Mouse (Mus musculus) forebrain, embryonic 10.5 days (tissue): ENCODE data around the gene Ak4. TPM values are rescaled to one million over a fixed set of nuclear protein-coding genes. Genes with fewer than 3 reads are reported as not detected.

Source experiments
- DNase-seq: peaks from one replicate; pipeline ENCODE4 v3.0.0-alpha.2; 2017; ENCODE audit warnings: low spot score; ENCODE audit errors: extremely low spot score
- H3K27ac ChIP-seq: fragments of 300-500 bp; sonication (generic); 2 replicates; pipeline ENCODE4 v1.5.1; 2016; ENCODE audit warnings: mild to moderate bottlenecking
- H3K27me3 ChIP-seq: fragments of 300-500 bp; sonication (generic); 2 replicates; pipeline ENCODE4 v1.6.1; 2016; ENCODE audit warnings: mild to moderate bottlenecking; ENCODE audit not compliant: poor library complexity, severe bottlenecking
- H3K36me3 ChIP-seq: fragments of 300-500 bp; sonication (generic); replicated peaks from 2 replicates; pipeline ENCODE4 v1.6.1; 2016; ENCODE audit warnings: mild to moderate bottlenecking, moderate library complexity
- H3K4me1 ChIP-seq: fragments of 300-500 bp; sonication (generic); 2 replicates; pipeline ENCODE4 v1.6.1; 2016
- H3K4me3 ChIP-seq: fragments of 300-500 bp; sonication (generic); 2 replicates; pipeline ENCODE4 v1.5.1; 2016; ENCODE audit warnings: mild to moderate bottlenecking, moderate library complexity
- H3K9me3 ChIP-seq: fragments of 300-500 bp; sonication (generic); 2 replicates; pipeline ENCODE4 v1.6.1; 2016; ENCODE audit warnings: mild to moderate bottlenecking, moderate library complexity
- WGBS: fragments of 180-500 bp; shearing (Covaris S2); methylation state at CpG from one replicate; pipeline ENCODE4 v1.1.7; 2016; 5-methylcytosine and 5-hydroxymethylcytosine counted together
- polyA plus RNA-seq: library from polyadenylated mRNA; unstranded; fragments of >200 nt; fragmentation: Nextera tagmentation; extraction: Ambion mirVana; gene quantifications from 2 replicates; pipeline ENCODE4 v1.2.1, GENCODE M21; 2016

Ak4 gene
- polyA plus RNA-seq, 1 experiment from 2014 or later: 43.9 TPM

- no peak for DNase-seq
- no peak overlapping the region for H3K27ac ChIP-seq
- H3K4me1 ChIP-seq: no peaks in the 10 kb centered on the region
- no peaks in the 10 kb centered on the region for H3K27me3 ChIP-seq
- H3K9me3 ChIP-seq: no peaks in the 10 kb centered on the region
- no peak overlapping the region for H3K4me3 ChIP-seq
- H3K36me3 ChIP-seq: peaks cover 72% of the 10 kb centered on the region
- 95% methylated on average over 7 of the region's 7 CpGs for WGBS
These were observed 30.3 kb downstream of the Ak4 start for GRCm38 (mm10) chr4:101449344-101449743.

DNA sequence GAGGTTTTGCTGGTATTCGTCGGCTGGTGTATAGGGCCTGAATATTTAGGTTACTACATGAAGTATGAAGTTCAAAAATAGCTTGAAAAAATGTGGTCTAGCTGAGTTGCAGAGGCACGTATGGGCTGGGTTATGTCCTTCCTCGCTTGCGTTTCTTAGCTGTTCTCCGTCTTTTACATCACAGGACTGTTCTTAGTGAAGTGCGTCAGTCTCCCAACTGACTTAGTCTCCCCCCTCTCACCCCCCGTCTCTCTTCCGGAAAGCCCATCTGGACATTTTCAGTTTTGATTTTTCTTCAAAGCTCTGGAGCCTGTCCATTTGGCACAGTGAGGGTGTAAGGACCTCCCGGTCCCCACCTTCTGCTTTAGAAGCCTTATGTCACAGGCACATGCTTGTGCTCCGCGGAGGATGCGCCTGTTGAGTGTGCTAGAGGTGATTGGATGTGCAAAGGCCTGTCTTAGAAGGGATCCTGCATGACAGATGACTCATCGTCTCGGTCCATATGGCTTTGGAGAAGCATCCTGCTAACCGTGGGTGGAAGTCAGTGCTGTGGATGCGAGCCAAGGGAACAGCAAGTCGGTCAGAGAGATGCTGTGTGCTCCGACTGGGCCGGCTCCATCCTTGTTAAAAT, 31.2 kb downstream of the Ak4 start:
- no peak overlapping the region for H3K4me3 ChIP-seq
- H3K9me3 ChIP-seq: no peaks in the 10 kb centered on the region
- DNase-seq: no peak
- 94% methylated on average over 20 of the region's 20 CpGs for WGBS
- no peaks in the 10 kb centered on the region for H3K4me1 ChIP-seq
- no peaks in the 10 kb centered on the region for H3K27me3 ChIP-seq
- H3K36me3 ChIP-seq: peaks cover 68% of the 10 kb centered on the region
- no peak overlapping the region for H3K27ac ChIP-seq

DNA sequence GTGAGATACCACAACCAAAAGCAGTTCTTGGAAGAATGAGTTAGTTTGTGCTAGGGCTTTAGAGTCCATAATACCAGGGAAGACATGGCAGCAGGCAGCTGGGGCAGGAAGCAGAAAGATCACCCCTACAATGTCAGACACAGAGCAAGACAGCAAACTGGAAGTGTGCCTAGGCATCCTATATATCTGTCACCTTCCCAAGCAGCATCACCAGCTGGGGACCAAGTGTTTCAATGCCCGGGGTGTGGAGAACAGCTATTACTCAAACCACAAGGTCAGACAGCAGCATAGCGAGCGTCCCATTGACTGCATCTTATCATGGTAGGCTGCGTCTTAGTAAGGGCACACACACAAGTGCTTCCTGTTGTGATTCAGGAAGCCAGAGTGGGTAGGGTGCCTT, 32.0 kb downstream of the Ak4 start:
- H3K4me1 ChIP-seq: no peaks in the 10 kb centered on the region
- H3K4me3 ChIP-seq: no peak overlapping the region
- peaks cover 62% of the 10 kb centered on the region for H3K36me3 ChIP-seq
- 89% methylated on average over 4 of the region's 4 CpGs for WGBS
- H3K27ac ChIP-seq: no peak overlapping the region
- DNase-seq: no peak
- H3K9me3 ChIP-seq: no peaks in the 10 kb centered on the region
- no peaks in the 10 kb centered on the region for H3K27me3 ChIP-seq

GRCm38 (mm10) chr4:101452829-101453228, 33.8 kb downstream of the Ak4 start:
- Histone ChIP-seq H3K4me3 (no peak overlapping the region), H3K27ac (no peak overlapping the region), H3K9me3 (no peaks in the 10 kb centered on the region), H3K36me3 (peaks cover 49% of the 10 kb centered on the region), H3K4me1 (no peaks in the 10 kb centered on the region), H3K27me3 (no peaks in the 10 kb centered on the region)
- 92% methylated on average over 9 of the region's 9 CpGs for WGBS
- DNase-seq: no peak

DNA sequence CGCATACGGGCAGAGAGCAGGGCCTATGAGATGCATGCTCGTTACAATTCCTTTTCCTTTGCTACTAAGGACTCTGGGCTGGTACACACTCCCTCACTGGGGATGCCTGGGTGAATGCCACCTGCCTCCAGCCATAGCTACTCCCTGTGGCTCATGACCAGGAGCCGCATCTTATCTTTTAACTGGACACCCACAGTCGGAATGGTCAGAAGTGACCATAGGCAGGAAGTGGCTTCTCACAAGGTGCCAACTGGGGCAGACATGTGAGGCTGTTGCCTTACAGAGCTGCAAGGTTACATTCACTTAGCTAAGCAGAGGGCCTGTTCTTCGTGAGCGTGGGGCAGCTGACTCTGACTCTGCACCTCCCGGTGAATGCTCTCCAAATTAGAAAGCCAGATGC, 38.1 kb downstream of the Ak4 start:
- Histone ChIP-seq H3K4me3 (no peak overlapping the region), H3K27ac (no peak overlapping the region), H3K4me1 (no peaks in the 10 kb centered on the region), H3K36me3 (peaks cover 28% of the 10 kb centered on the region), H3K9me3 (no peaks in the 10 kb centered on the region), H3K27me3 (no peaks in the 10 kb centered on the region)
- no peak for DNase-seq
- 93% methylated on average over 8 of the region's 8 CpGs for WGBS

- WGBS: 63% methylated on average over 2 of the region's 2 CpGs
- Histone ChIP-seq H3K4me3 (no peak overlapping the region), H3K4me1 (no peaks in the 10 kb centered on the region), H3K36me3 (peaks cover 31% of the 10 kb centered on the region), H3K27ac (no peak overlapping the region), H3K27me3 (no peaks in the 10 kb centered on the region), H3K9me3 (no peaks in the 10 kb centered on the region)
- peak; percentile 18 for DNase-seq
These were observed 39.3 kb downstream of the Ak4 start for GRCm38 (mm10) chr4:101458341-101458740.

DNA sequence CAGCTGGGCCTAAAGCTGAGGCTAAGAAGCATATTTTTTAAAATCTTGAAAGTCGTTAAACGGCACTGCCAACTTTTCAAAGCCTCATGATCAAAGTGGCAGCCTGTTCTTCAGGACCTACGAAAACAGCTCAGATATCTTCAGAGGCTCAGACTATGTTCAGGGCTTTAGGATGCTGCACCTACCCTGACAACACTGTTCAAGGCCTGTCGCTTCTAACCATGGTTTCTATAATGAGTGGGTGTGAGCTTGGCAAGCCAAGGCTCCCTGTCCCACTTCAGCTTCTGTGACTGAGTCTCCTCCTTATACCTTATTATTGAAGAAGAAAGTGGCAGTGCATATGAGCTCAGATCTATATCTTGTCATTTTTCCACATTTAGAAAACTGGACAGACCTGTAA, 40.3 kb downstream of the Ak4 start:
- H3K27me3 ChIP-seq: no peaks in the 10 kb centered on the region
- no peaks in the 10 kb centered on the region for H3K9me3 ChIP-seq
- no peak overlapping the region for H3K27ac ChIP-seq
- no peaks in the 10 kb centered on the region for H3K4me1 ChIP-seq
- WGBS: 93% methylated on average over 4 of the region's 4 CpGs
- no peak for DNase-seq
- no peak overlapping the region for H3K4me3 ChIP-seq
- H3K36me3 ChIP-seq: peaks cover 33% of the 10 kb centered on the region

DNA sequence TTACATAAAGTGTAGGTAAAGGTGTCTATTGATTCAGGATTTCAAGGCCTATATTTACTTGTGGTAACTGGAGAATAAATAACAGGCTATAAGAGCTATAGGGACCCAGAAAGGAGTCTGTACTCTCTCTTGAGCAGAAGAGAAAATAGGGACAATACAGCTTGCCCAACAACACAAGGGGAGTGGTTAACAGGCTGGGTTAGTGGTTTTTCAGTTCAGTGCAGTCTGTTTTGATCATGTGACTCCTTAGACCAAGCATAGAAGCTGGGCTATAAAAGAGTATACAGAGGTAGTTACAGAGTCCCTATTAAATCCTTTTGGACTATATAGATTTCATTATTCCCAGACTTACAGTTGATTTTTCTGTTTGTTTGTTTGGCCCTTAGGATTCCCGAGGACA, 41.0 kb downstream of the Ak4 start:
- Histone ChIP-seq H3K27ac (no peak overlapping the region), H3K4me1 (no peaks in the 10 kb centered on the region), H3K36me3 (peaks cover 40% of the 10 kb centered on the region), H3K9me3 (no peaks in the 10 kb centered on the region), H3K27me3 (no peaks in the 10 kb centered on the region), H3K4me3 (no peak overlapping the region)
- WGBS: 80% methylated on average over 1 of the region's 1 CpGs
- DNase-seq: no peak

DNA sequence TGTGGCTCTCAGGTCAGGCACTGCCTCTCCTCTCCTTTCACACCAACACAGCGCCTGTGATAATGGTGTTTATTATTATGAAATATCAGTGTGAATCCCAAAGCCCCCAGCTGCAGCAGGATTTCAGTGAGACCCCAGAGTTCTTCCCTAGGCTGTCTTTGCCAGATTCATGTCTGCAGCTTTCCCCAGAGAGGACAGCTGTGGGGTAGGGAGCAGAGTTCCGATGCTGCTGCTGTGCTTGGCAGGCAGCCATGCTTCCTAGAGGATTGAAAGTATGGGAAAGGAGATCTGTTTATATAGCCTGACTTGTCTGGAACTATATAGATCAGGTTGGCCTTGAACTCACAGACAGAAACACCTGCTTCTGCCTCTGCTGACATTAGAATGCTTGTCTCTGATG, 43.0 kb downstream of the Ak4 start:
- Histone ChIP-seq H3K4me1 (no peaks in the 10 kb centered on the region), H3K36me3 (peaks cover 53% of the 10 kb centered on the region), H3K27me3 (no peaks in the 10 kb centered on the region), H3K9me3 (no peaks in the 10 kb centered on the region), H3K27ac (no peak overlapping the region), H3K4me3 (no peak overlapping the region)
- WGBS: 89% methylated on average over 2 of the region's 2 CpGs
- DNase-seq: no peak

GRCm38 (mm10) chr4:101466264-101466663, 47.2 kb downstream of the Ak4 start:
- Histone ChIP-seq H3K27me3 (no peaks in the 10 kb centered on the region), H3K27ac (no peak overlapping the region), H3K9me3 (no peaks in the 10 kb centered on the region), H3K4me1 (no peaks in the 10 kb centered on the region), H3K4me3 (no peak overlapping the region), H3K36me3 (peaks cover 44% of the 10 kb centered on the region)
- no peak for DNase-seq
- 85% methylated on average over 3 of the region's 3 CpGs for WGBS

DNA sequence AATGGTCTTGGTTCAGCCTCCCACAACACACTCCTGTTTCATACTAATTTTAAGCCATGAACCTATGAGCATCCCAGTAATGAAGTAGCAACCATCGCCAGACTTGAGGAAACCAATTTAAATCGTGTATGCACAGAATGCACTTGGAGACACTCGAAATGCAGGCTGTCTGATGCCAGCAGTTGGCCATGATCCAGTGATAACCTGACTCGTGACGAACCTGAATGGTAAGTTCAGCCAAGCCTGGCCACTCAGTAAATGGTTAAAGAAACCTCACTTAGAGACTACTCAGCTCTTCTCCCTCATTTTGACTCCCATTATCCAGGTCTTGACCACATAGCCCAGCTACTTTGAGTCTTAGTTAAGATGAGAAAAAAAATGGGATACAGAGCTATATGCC, 50.2 kb downstream of the Ak4 start:
- H3K9me3 ChIP-seq: no peaks in the 10 kb centered on the region
- H3K27me3 ChIP-seq: no peaks in the 10 kb centered on the region
- H3K36me3 ChIP-seq: peaks cover 21% of the 10 kb centered on the region
- no peak overlapping the region for H3K27ac ChIP-seq
- H3K4me3 ChIP-seq: no peak overlapping the region
- no peaks in the 10 kb centered on the region for H3K4me1 ChIP-seq
- no peak for DNase-seq
- whole genome bisulfite sequencing: 92% methylated on average over 5 of the region's 5 CpGs

DNA sequence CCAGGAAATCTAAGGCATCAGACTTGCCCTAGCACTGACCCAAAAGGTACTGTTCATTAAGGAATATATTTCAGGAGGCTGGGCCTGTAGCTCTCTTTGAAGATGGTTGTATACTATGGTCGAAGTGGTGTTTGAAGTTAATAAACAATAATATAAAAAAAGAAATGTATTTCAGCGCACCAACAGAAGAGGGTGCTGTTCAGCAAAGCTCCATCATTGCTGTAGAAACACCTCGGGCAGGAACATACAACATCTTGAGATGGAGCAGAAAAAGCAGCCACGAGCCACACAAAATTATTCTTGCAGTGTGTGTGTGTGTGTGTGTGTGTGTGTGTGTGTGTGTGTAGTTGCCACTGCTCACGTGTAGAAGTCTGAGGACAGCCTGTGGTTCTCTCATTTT, 51.5 kb downstream of the Ak4 start:
- peaks cover 9% of the 10 kb centered on the region for H3K36me3 ChIP-seq
- H3K27ac ChIP-seq: no peak overlapping the region
- no peak overlapping the region for H3K4me3 ChIP-seq
- no peaks in the 10 kb centered on the region for H3K4me1 ChIP-seq
- 68% methylated on average over 5 of the region's 5 CpGs for WGBS
- DNase-seq: no peak
- H3K27me3 ChIP-seq: no peaks in the 10 kb centered on the region
- H3K9me3 ChIP-seq: no peaks in the 10 kb centered on the region

GRCm38 (mm10) chr4:101472767-101473166, 53.7 kb downstream of the Ak4 start:
- no peak for DNase-seq
- no peak overlapping the region for H3K27ac ChIP-seq

More at GRCm38 (mm10) chr4:101472767-101473166, 53.7 kb downstream of the Ak4 start:
- no peaks in the 10 kb centered on the region for H3K27me3 ChIP-seq
- H3K4me3 ChIP-seq: no peak overlapping the region
- no peaks in the 10 kb centered on the region for H3K4me1 ChIP-seq
- 90% methylated on average over 3 of the region's 3 CpGs for WGBS
- H3K9me3 ChIP-seq: no peaks in the 10 kb centered on the region
- no peaks in the 10 kb centered on the region for H3K36me3 ChIP-seq
